Mouse (Mus musculus) kidney, embryonic 14.5 days (tissue): ENCODE results near the gene Vps16. TPM values are rescaled to one million over a fixed set of nuclear protein-coding genes. Genes with fewer than 3 reads are reported as not detected.

ENCODE experiments used
- ATAC-seq: fragments of 200-750 bp; cut with Nextera tagmentation; 2 replicates; pipeline ENCODE4 v1.8.0; 2017; ENCODE audit warnings: moderate number of reproducible peaks, mild to moderate bottlenecking, moderate TSS enrichment, moderate library complexity; ENCODE audit not compliant: low FRiP score, low TSS enrichment
- H3K27ac ChIP-seq: fragments of 300-500 bp; sonication (generic); 2 replicates; pipeline ENCODE4 v1.5.1; 2014; ENCODE audit warnings: low read depth, mild to moderate bottlenecking, low read length, moderate library complexity, mixed read lengths
- H3K27me3 ChIP-seq: fragments of 300-500 bp; sonication (generic); 2 replicates; pipeline ENCODE4 v1.6.1; 2014; ENCODE audit warnings: mild to moderate bottlenecking, low read length; ENCODE audit not compliant: control insufficient read depth, insufficient read depth
- H3K36me3 ChIP-seq: fragments of 300-500 bp; sonication (generic); 2 replicates; pipeline ENCODE4 v1.6.1; 2014; ENCODE audit warnings: low read length, mixed read lengths; ENCODE audit not compliant: control insufficient read depth, insufficient read depth
- H3K4me1 ChIP-seq: fragments of 300-500 bp; sonication (generic); 2 replicates; pipeline ENCODE4 v1.6.1; 2014; ENCODE audit warnings: low read length, mixed read lengths; ENCODE audit not compliant: control insufficient read depth, insufficient read depth
- H3K4me2 ChIP-seq: fragments of 300-500 bp; sonication (generic); replicated peaks from 2 replicates; pipeline ENCODE4 v1.6.1; 2014; ENCODE audit warnings: low read depth, mild to moderate bottlenecking, low read length
- H3K4me3 ChIP-seq: fragments of 300-500 bp; sonication (generic); 2 replicates; pipeline ENCODE4 v1.5.1; 2014; ENCODE audit warnings: mild to moderate bottlenecking, low read length
- H3K9ac ChIP-seq: fragments of 300-500 bp; sonication (generic); 2 replicates; pipeline ENCODE4 v1.6.1; 2014; ENCODE audit warnings: low read depth, mild to moderate bottlenecking, low read length, moderate library complexity
- H3K9me3 ChIP-seq: fragments of 300-500 bp; sonication (generic); 2 replicates; pipeline ENCODE4 v1.6.1; 2016; ENCODE audit warnings: low read length; ENCODE audit not compliant: control insufficient read depth
- WGBS: fragments of 180-500 bp; shearing (Covaris S2); extraction: QIAGEN DNeasy Blood & Tissue Kit; methylation state at CpG from one replicate; pipeline ENCODE4 v1.1.7; 2014; 5-methylcytosine and 5-hydroxymethylcytosine counted together
- polyA plus RNA-seq: library from polyadenylated mRNA; unstranded; fragments of >200 nt; fragmentation: Nextera tagmentation; extraction: Ambion mirVana; gene quantifications from 2 replicates; pipeline ENCODE4 v1.2.1, GENCODE M21; 2014

Vps16 gene
- 72.3 and 79.2 TPM in 2 replicates for polyA plus RNA-seq

DNA sequence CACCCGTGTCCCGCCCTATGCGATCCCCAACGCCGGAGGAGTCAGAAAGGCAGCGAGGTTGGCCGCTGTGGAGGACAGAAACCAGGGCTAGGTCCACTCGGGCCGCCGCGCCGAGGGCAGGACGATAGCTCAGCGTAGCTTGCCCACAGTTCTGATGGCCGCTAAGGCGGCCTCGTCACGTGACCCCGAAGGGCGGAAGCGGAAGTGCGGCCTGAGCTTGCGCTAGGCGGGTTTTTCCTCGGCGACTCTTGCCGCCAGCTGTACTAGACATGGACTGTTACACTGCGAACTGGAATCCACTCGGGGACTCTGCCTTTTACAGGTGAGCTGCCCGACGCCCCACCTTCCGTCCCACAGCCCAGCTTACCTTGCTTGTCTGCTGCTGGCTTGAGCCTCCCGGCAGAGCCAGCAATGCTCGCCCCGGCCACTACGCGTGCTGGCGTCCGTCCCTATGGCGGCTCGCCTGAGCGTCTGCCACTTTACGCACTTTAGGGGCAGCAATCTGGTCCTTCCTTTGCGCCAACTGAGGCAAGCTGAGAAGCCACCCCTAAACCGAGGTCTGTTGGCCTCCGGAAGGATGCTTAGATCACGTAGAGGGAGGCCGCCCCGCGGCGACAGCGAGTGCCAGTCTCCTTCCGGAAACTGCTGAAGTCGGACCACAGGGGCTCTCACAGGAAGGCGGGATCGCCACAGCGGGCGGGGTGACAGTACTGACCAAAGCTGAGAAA lies at the start of gene Vps16, which contains the start of gene Pced1a:
TSS of gene Vps16 (plus strand) at position 214 of the 728 bp plus-strand sequence.
TSS of gene Pced1a (minus strand) at position 576 of the 728 bp plus-strand sequence.
- Histone ChIP-seq H3K27ac (peak within 1 kb of the TSS; percentile 88), H3K4me1 (peaks cover 16% of the 10 kb centered on the region; the same call in 1 of the 2 replicates), H3K4me2 (peak within 1 kb of the TSS; percentile 90), H3K36me3 (peaks cover 12% of the 10 kb centered on the region; the same call in 1 of the 2 replicates), H3K4me3 (peak within 1 kb of the TSS; percentile 94), H3K9ac (peak within 1 kb of the TSS; percentile 80), H3K27me3 (no peaks in the 10 kb centered on the region), H3K9me3 (no peaks in the 10 kb centered on the region)
- peak; percentile 96 for ATAC-seq
- under 1% methylated on average over 58 of the region's 58 CpGs for WGBS

DNA sequence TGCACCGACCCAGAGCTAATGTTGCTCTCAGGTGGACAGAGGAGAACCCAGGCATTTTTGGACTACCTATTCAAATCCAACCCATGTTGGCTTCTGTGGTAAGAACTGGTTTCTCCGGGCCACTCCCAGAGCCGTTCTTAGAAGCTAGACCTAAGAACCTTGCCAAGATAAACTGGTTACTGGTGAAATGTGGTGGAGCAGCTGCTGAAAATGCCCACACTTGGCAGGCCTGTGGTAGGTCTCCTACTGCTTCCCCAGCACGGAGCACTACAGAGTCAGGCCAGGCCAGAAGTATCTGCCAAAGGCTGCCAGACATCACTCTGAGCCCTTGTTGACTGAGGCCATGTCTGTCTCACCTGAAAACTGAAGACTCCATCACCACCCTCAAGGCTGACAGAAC lies 49.2 kb upstream of the Vps16 start:
- H3K4me1 ChIP-seq, result no peaks in the 10 kb centered on the region
- no peak overlapping the region for H3K4me2 ChIP-seq
- ATAC-seq, result no peak
- no peaks in the 10 kb centered on the region for H3K9me3 ChIP-seq
- no peaks in the 10 kb centered on the region for H3K36me3 ChIP-seq
- H3K27me3 ChIP-seq, result no peaks in the 10 kb centered on the region
- no peak overlapping the region for H3K4me3 ChIP-seq
- 83% methylated on average over 4 of the region's 4 CpGs for WGBS
- H3K27ac ChIP-seq, result no peak overlapping the region
- H3K9ac ChIP-seq, result no peak overlapping the region

GRCm38 (mm10) chr2:130383205-130383604 lies 40.9 kb upstream of the Vps16 start:
- WGBS, result 24% methylated on average over 3 of the region's 3 CpGs
- Histone ChIP-seq H3K4me2 (no peak overlapping the region), H3K36me3 (no peaks in the 10 kb centered on the region), H3K27me3 (no peaks in the 10 kb centered on the region; the same call in 1 of the 2 replicates), H3K9ac (no peak overlapping the region), H3K27ac (no peak overlapping the region), H3K9me3 (no peaks in the 10 kb centered on the region), H3K4me1 (no peaks in the 10 kb centered on the region), H3K4me3 (no peak overlapping the region)
- peak; percentile 71; the same call in 1 of the 2 replicates for ATAC-seq

GRCm38 (mm10) chr2:130383895-130384294 lies 40.2 kb upstream of the Vps16 start:
- Histone ChIP-seq H3K27me3 (no peaks in the 10 kb centered on the region; the same call in 1 of the 2 replicates), H3K9me3 (no peaks in the 10 kb centered on the region), H3K9ac (no peak overlapping the region), H3K4me2 (no peak overlapping the region), H3K36me3 (no peaks in the 10 kb centered on the region), H3K4me3 (no peak overlapping the region), H3K27ac (no peak overlapping the region), H3K4me1 (no peaks in the 10 kb centered on the region)
- ATAC-seq, result 0 out of 2 replicates have a peak, but pooled peaks have one; percentile 28
- 51% methylated on average over 6 of the region's 6 CpGs for WGBS

- ATAC-seq, result no peak
- Histone ChIP-seq H3K9me3 (no peaks in the 10 kb centered on the region), H3K4me1 (0 out of 2 replicates have a peak, but pooled peaks cover 7% of the 10 kb centered on the region), H3K27ac (no peak overlapping the region), H3K36me3 (peaks cover 8% of the 10 kb centered on the region; the same call in 1 of the 2 replicates), H3K4me3 (no peak overlapping the region), H3K4me2 (no peak overlapping the region), H3K27me3 (no peaks in the 10 kb centered on the region), H3K9ac (no peak overlapping the region)
- 65% methylated on average over 1 of the region's 1 CpGs for WGBS
These were observed 37.9 kb upstream of the Vps16 start for GRCm38 (mm10) chr2:130386212-130386611.

- no peak overlapping the region for H3K4me2 ChIP-seq
- peaks cover 18% of the 10 kb centered on the region for H3K36me3 ChIP-seq
- H3K27ac ChIP-seq, result no peak overlapping the region
- H3K9me3 ChIP-seq, result no peaks in the 10 kb centered on the region
- no peak overlapping the region for H3K9ac ChIP-seq
- H3K27me3 ChIP-seq, result no peaks in the 10 kb centered on the region
- 0 out of 2 replicates have a peak, but pooled peaks cover 7% of the 10 kb centered on the region for H3K4me1 ChIP-seq
- 80% methylated on average over 2 of the region's 2 CpGs for WGBS
- ATAC-seq, result no peak
- H3K4me3 ChIP-seq, result no peak overlapping the region
These were observed 35.3 kb upstream of the Vps16 start for GRCm38 (mm10) chr2:130388796-130389195.

DNA sequence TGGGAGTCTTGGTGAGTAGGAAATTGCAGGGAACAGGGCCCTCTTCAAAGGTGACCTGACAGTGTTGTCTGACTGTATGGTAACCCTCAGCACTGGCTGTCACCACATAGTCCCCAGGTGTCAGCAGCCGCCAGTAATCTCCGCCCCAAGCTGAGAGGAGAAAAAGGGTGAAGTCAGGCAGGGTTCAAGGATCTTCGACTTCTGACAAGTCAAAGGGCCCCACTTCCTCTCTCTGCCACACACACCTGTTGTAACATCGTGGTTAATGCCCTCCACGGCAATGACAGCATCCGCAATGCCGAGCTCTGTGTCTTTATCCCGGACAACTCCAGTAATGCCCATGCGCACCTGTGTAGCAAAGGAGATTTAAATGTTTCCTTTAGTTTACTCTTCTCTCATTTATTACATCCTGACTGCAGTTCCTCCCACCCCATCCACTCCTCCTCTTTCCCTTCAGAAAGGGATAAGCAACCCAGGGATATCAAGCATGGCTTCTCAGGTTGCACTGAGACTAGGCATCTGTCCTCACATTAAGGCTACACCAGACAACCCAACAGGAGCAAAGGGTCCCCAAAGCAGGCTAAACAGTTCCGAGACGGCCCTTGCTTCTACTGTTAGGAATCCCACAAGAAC lies 33.0 kb upstream of the Vps16 start:
- no peak overlapping the region for H3K4me2 ChIP-seq

GRCm38 (mm10) chr2:130392836-130393235 lies 31.3 kb upstream of the Vps16 start:
- peaks cover 35% of the 10 kb centered on the region for H3K36me3 ChIP-seq
- H3K9ac ChIP-seq, result no peak overlapping the region
- no peak for ATAC-seq
- H3K27me3 ChIP-seq, result no peaks in the 10 kb centered on the region
- 65% methylated on average over 3 of the region's 3 CpGs for WGBS
- H3K4me1 ChIP-seq, result peaks cover 16% of the 10 kb centered on the region
- H3K9me3 ChIP-seq, result no peaks in the 10 kb centered on the region
- no peak overlapping the region for H3K4me2 ChIP-seq
- no peak overlapping the region for H3K4me3 ChIP-seq
- no peak overlapping the region for H3K27ac ChIP-seq

More for the DNA sequence above, 33.0 kb upstream of the Vps16 start:
- no peak overlapping the region for H3K27ac ChIP-seq
- H3K9ac ChIP-seq, result no peak overlapping the region
- H3K27me3 ChIP-seq, result no peaks in the 10 kb centered on the region
- ATAC-seq, result peak; percentile 58; the same call in 1 of the 2 replicates
- 52% methylated on average over 11 of the region's 11 CpGs for WGBS
- H3K36me3 ChIP-seq, result peaks cover 35% of the 10 kb centered on the region
- 0 out of 2 replicates have a peak, but pooled peaks cover 7% of the 10 kb centered on the region for H3K4me1 ChIP-seq
- H3K4me3 ChIP-seq, result no peak overlapping the region
- no peaks in the 10 kb centered on the region for H3K9me3 ChIP-seq

DNA sequence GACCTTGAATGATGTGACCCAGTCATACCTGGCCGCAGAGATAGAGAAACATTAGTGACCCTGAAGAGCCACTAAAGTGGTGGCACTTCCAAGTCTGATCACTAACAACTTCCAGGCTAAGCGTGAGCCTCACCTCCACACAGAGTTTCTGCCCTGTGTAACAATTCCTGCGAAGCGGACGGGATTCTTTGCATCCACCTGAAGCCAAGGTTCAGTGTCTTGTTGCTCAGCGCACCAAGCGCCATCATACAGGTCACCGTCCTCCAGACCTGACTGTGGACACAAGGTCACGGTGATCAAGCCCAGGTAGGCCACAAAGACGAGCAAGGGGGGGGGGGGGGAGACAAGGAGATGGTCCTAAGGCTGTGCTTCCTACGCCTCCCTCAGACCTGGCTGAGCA lies 28.4 kb upstream of the Vps16 start:
- Histone ChIP-seq H3K27ac (no peak overlapping the region), H3K4me2 (no peak overlapping the region), H3K9ac (no peak overlapping the region), H3K4me1 (peaks cover 16% of the 10 kb centered on the region), H3K4me3 (no peak overlapping the region), H3K36me3 (peaks cover 31% of the 10 kb centered on the region), H3K27me3 (no peaks in the 10 kb centered on the region), H3K9me3 (no peaks in the 10 kb centered on the region)
- WGBS, result 91% methylated on average over 11 of the region's 11 CpGs
- no peak for ATAC-seq
